Mouse (Mus musculus): ENCODE results near the gene Srpk1. TPM values are rescaled to one million over a fixed set of nuclear protein-coding genes. Genes with fewer than 3 reads are reported as not detected.
A peak's percentile ranks its signal among the peaks of the same experiment; 100 is the strongest.
"Not testable (repeated sequence)": the region's sequence is repeated elsewhere in the genome, so short reads cannot be mapped to it uniquely, and the experiment has no call there.

The Srpk1 gene
- total RNA-seq, 2 experiments from 2014 or later: 71.8 to 76.0 TPM

GRCm38 (mm10) chr17:28557772-28558171 lies 64.7 kb downstream of the Srpk1 start:
- DNase-seq (ENCODE audit: low spot score in 2 of 2): no peak

- no peak for DNase-seq (ENCODE audit: low spot score in 2 of 2)
Observed at GRCm38 (mm10) chr17:28556635-28557396, 65.7 kb downstream of the Srpk1 start.

GRCm38 (mm10) chr17:28554021-28554420 lies 68.5 kb downstream of the Srpk1 start:
- DNase-seq (ENCODE audit: low spot score in 2 of 2): not testable (repeated sequence)

GRCm38 (mm10) chr17:28553040-28553793 lies 69.3 kb downstream of the Srpk1 start:
- peak; percentile 54 to 84 for DNase-seq (ENCODE audit: low spot score in 2 of 2)

GRCm38 (mm10) chr17:28549111-28549510 lies 73.4 kb downstream of the Srpk1 start, which contains the start of gene Clpsl2:
Clpsl2 (plus strand) TSS chr17:28549411.
- no peak for DNase-seq (ENCODE audit: low spot score in 2 of 2)

GRCm38 (mm10) chr17:28548550-28548949 lies 74.0 kb downstream of the Srpk1 start:
- no peak for DNase-seq (ENCODE audit: low spot score in 2 of 2)

- no peak for DNase-seq (ENCODE audit: low spot score in 2 of 2)
Observed at GRCm38 (mm10) chr17:28546925-28547324, 75.6 kb downstream of the Srpk1 start.

- no peak for DNase-seq (ENCODE audit: low spot score in 2 of 2)
Observed at GRCm38 (mm10) chr17:28537881-28538280, 84.6 kb downstream of the Srpk1 start.

Small RNAs within 50 kb of the gene (microRNA-seq; reads per million reads assigned to microRNA genes)
- 0 reads per million in 2 experiments for gene Mir6969

Other genes with a start within 250 kb of the Srpk1 start
- 10 to 100 TPM; 81.9 to 84.3 TPM for gene Fkbp5, start 105.2 kb downstream of the Srpk1 start, total RNA-seq (2021)
- not detected for gene Armc12, start 91.9 kb downstream of the Srpk1 start, total RNA-seq (2021)
- not detected for gene Clpsl2, start 73.3 kb downstream of the Srpk1 start, total RNA-seq (2021)
- not detected for gene Clps, start 61.9 kb downstream of the Srpk1 start, total RNA-seq (2021)
- 1 to 10 TPM; 3.8 to 3.9 TPM for gene Lhfpl5, start 47.1 kb downstream of the Srpk1 start, total RNA-seq (2021)
- gene Slc26a8, start 67.5 kb upstream of the Srpk1 start, total RNA-seq (2021): 1 to 10 TPM; 5.4 to 6.4 TPM
- 10 to 100 TPM; 75.0 to 80.5 TPM for gene Mapk14, start 68.6 kb upstream of the Srpk1 start, total RNA-seq (2021)
- 1 to 10 TPM; 2.1 to 3.1 TPM for gene AC170998.1, start 103.4 kb upstream of the Srpk1 start, total RNA-seq (2021)
- 1 to 10 TPM; 1.3 to 2.1 TPM for gene Mapk13, start 146.6 kb upstream of the Srpk1 start, total RNA-seq (2021)
- gene Brpf3, start 178.4 kb upstream of the Srpk1 start, total RNA-seq (2021): 10 to 100 TPM; 42.0 to 52.3 TPM
- under 1 TPM; 0.41 to 0.87 TPM for gene Pnpla1, start 235.7 kb upstream of the Srpk1 start, total RNA-seq (2021)